ENCODE assay signal across 31 mouse cellular contexts in the genomic region with DNA sequence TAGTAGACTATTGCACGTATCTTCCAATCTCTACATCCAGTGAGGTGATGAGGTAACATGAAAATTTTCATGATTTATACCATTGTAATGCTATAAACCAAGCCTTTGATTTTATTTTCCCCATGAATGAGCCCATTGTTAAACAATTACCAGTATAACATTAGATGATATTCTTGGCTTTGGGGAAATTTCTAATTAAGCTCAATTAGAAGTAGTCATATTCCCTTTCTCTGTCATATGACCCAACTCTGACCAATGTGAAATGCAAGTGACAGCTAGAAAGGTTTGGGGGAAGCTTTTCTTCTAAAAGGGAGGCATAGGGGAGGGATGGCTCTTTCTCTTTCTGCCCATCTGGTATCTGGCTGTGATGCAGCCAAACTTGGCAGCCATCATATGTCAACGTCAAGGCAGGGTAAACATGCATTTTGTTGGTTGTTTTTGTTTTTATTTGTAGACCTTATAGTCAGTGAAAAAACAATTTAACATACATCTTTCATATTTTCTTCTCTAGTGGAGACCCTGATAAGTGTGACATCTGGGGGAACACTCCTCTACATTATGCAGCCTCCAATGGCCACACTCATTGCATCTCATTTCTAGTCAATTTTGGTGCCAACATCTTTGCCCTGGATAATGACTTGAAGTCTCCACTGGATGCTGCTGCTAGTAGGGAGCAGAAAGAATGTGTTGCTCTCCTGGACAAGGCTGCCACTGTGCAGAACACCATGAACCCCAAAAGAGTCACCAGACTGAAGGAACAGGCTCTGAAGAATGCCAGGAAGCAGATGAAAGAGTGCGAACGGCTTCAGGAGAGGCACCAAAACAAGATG. TPM values are rescaled to one million over a fixed set of nuclear protein-coding genes. Genes with fewer than 3 reads are reported as not detected.
"Had no signal": no experiment of that assay in that cellular context is flagged by ENCODE, and none has a peak within 500 bp of the region (broad histone marks: within the 10 kb centered on the region; RNA-seq: fewer than 3 reads in every experiment).

No protein-coding gene starts in this region.

- H3K9me3 ChIP-seq: kidney, embryonic 15.5 days; limb, embryonic 10.5 days; limb, embryonic 13.5 days; liver, embryonic 12.5 days; liver, embryonic 15.5 days; lung, embryonic 15.5 days; midbrain, embryonic 10.5 days; midbrain, embryonic 13.5 days; neural tube, embryonic 13.5 days had no signal

- H3K4me3 ChIP-seq: kidney, embryonic 15.5 days; limb, embryonic 10.5 days; limb, embryonic 13.5 days; liver, embryonic 12.5 days; liver, embryonic 15.5 days; lung, embryonic 15.5 days; megakaryocyte, embryonic 14.5 days; midbrain, embryonic 10.5 days; midbrain, embryonic 13.5 days; myocyte; neural tube, embryonic 13.5 days had no signal

- H3K36me3 ChIP-seq: limb, embryonic 10.5 days; limb, embryonic 13.5 days; liver, embryonic 12.5 days; liver, embryonic 15.5 days; lung, embryonic 15.5 days; midbrain, embryonic 10.5 days; midbrain, embryonic 13.5 days; neural tube, embryonic 13.5 days had no signal

- H3K27me3 ChIP-seq: kidney, embryonic 15.5 days; limb, embryonic 13.5 days; liver, embryonic 12.5 days; liver, embryonic 15.5 days; lung, embryonic 15.5 days; megakaryocyte, embryonic 14.5 days; midbrain, embryonic 13.5 days; neural tube, embryonic 13.5 days had no signal

- ATAC-seq: liver, embryonic 12.5 days; midbrain, embryonic 13.5 days; midbrain, embryonic 16.5 days had no signal

- H3K4me1 ChIP-seq: kidney, embryonic 15.5 days; limb, embryonic 10.5 days; limb, embryonic 13.5 days; liver, embryonic 12.5 days; megakaryocyte, embryonic 14.5 days; midbrain, embryonic 10.5 days; neural tube, embryonic 13.5 days had no signal

- H3K4me2 ChIP-seq: kidney, embryonic 15.5 days; limb, embryonic 13.5 days; liver, embryonic 12.5 days; liver, embryonic 15.5 days; lung, embryonic 15.5 days; midbrain, embryonic 13.5 days; neural tube, embryonic 13.5 days had no signal

- H3K27ac ChIP-seq: kidney, embryonic 15.5 days; limb, embryonic 10.5 days; limb, embryonic 13.5 days; liver, embryonic 12.5 days; liver, embryonic 15.5 days; lung, embryonic 15.5 days; midbrain, embryonic 10.5 days; midbrain, embryonic 13.5 days; neural tube, embryonic 13.5 days; stomach, postnatal 0 days had no signal

- H3K9ac ChIP-seq: kidney, embryonic 15.5 days; limb, embryonic 13.5 days; liver, embryonic 12.5 days; liver, embryonic 15.5 days; lung, embryonic 15.5 days; midbrain, embryonic 13.5 days; neural tube, embryonic 13.5 days had no signal

- DNase-seq: kidney, postnatal 10 days; kidney, postnatal 36 days; liver; lung, adult 18-20 months; lung, postnatal 10 days; lung, postnatal 36 days; right cerebral cortex, adult 18-20 months; right cerebral cortex, postnatal 14 days; right cerebral cortex, postnatal 4 days; thymus, adult 2 months; thymus, postnatal 14 days; thymus, postnatal 4 days had no signal

RNA-seq across cellular contexts. Expression of gene Anks4b, which starts 8.0 kb away (rescaled TPM):
- total RNA-seq: monocyte, adult 5-6 weeks; neutrophil, adult 5-6 weeks had no signal
- polyA plus RNA-seq: limb, embryonic 10.5 days; limb, embryonic 13.5 days; lung, embryonic 15.5 days; midbrain, embryonic 10.5 days; midbrain, embryonic 13.5 days; midbrain, embryonic 16.5 days; myocyte; neural tube, embryonic 13.5 days; stomach, embryonic 14.5 days had no signal

RNA-seq across cellular contexts. Expression of gene Crym, which starts 20.3 kb away (rescaled TPM):
- total RNA-seq: monocyte, adult 5-6 weeks; neutrophil, adult 5-6 weeks had no signal

RNA-seq across cellular contexts. Expression of gene Abca14, which starts 22.1 kb away (rescaled TPM):
- total RNA-seq: layer of hippocampus, postnatal 14 days; left cerebral cortex, adult 18-20 months; left cerebral cortex, postnatal 25 days; monocyte, adult 5-6 weeks; neutrophil, adult 5-6 weeks had no signal
- polyA plus RNA-seq: limb, embryonic 10.5 days; limb, embryonic 13.5 days; liver, embryonic 15.5 days; lung, embryonic 15.5 days; midbrain, embryonic 10.5 days; midbrain, embryonic 13.5 days; midbrain, embryonic 16.5 days; myocyte; neural tube, embryonic 13.5 days; stomach, embryonic 14.5 days; stomach, postnatal 0 days; thymus, adult 2 months had no signal

RNA-seq across cellular contexts. Expression of gene Zp2, which starts 36.5 kb away (rescaled TPM):
- total RNA-seq: left cerebral cortex, postnatal 25 days; monocyte, adult 5-6 weeks; neutrophil, adult 5-6 weeks had no signal
- polyA plus RNA-seq: limb, embryonic 10.5 days; liver, embryonic 12.5 days; liver, embryonic 15.5 days; lung, embryonic 15.5 days; midbrain, embryonic 10.5 days; midbrain, embryonic 13.5 days; midbrain, embryonic 16.5 days; neural tube, embryonic 13.5 days; stomach, embryonic 14.5 days; stomach, postnatal 0 days had no signal
